Mouse (Mus musculus): ENCODE data around the gene Acsf3. TPM values are rescaled to one million over a fixed set of nuclear protein-coding genes. Genes with fewer than 3 reads are reported as not detected.

The Acsf3 gene
- polyA plus RNA-seq, 1 experiment, result 5.0 TPM

- no peak for TF ChIP-seq CTCF (IDR thresholded peaks at IDR 0.05; ENCODE audit: control insufficient read depth, insufficient read depth, low read length)
- TF ChIP-seq POLR2A (IDR thresholded peaks at IDR 0.05; ENCODE audit: borderline replicate concordance, control insufficient read depth, low read depth, low read length), result no peak
- no peak overlapping the region for H3K27ac ChIP-seq (ENCODE audit: control insufficient read depth, insufficient read depth, low read depth, low read length, poor library complexity)
- 82% methylated on average over 1 of the region's 1 CpGs for WGBS
- H3K4me3 ChIP-seq (replicated peaks; ENCODE audit: control insufficient read depth, low read depth, low read length), result no peak overlapping the region
- no peaks in the 10 kb centered on the region for H3K4me1 ChIP-seq (ENCODE audit: control insufficient read depth, insufficient read depth, low read length)
Observed at GRCm38 (mm10) chr8:122784756-122785155, 9.5 kb downstream of the Acsf3 start.

DNA sequence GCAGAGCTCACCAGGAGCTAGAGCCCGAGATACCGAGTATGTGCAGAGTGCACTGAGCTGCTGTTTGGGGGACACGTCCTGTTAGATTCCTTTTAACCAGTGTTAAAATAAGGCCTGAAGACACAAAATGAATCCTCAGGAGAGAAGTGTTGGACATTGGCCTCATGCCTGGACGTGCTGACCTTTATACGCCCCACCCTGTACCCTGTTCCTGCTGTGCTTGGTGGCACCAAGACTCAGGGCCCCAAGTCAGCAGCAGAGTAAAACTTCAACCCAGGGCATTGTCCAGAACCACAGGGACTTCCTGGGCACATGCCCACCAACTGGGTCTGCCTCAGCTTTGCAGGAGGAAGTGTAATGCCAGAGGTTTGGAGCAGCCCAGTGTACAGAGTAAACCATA lies 14.5 kb downstream of the Acsf3 start:
- WGBS, result 87% methylated on average over 5 of the region's 5 CpGs
- H3K4me3 ChIP-seq (replicated peaks; ENCODE audit: control insufficient read depth, low read depth, low read length), result no peak overlapping the region
- TF ChIP-seq POLR2A (IDR thresholded peaks at IDR 0.05; ENCODE audit: borderline replicate concordance, control insufficient read depth, low read depth, low read length) (no peak), CTCF (IDR thresholded peaks at IDR 0.05; ENCODE audit: control insufficient read depth, insufficient read depth, low read length) (no peak)
- H3K27ac ChIP-seq (ENCODE audit: control insufficient read depth, insufficient read depth, low read depth, low read length, poor library complexity), result no peak overlapping the region
- no peaks in the 10 kb centered on the region for H3K4me1 ChIP-seq (ENCODE audit: control insufficient read depth, insufficient read depth, low read length)

GRCm38 (mm10) chr8:122793375-122794174 lies 18.3 kb downstream of the Acsf3 start:
- no peaks in the 10 kb centered on the region for H3K4me1 ChIP-seq (ENCODE audit: control insufficient read depth, insufficient read depth, low read length)
- H3K27ac ChIP-seq (ENCODE audit: control insufficient read depth, insufficient read depth, low read depth, low read length, poor library complexity), result no peak overlapping the region
- H3K4me3 ChIP-seq (replicated peaks; ENCODE audit: control insufficient read depth, low read depth, low read length), result no peak overlapping the region
- 87% methylated on average over 18 of the region's 18 CpGs for WGBS
- TF ChIP-seq CTCF (IDR thresholded peaks at IDR 0.05; ENCODE audit: control insufficient read depth, insufficient read depth, low read length) (no peak), POLR2A (IDR thresholded peaks at IDR 0.05; ENCODE audit: borderline replicate concordance, control insufficient read depth, low read depth, low read length) (no peak)

- WGBS, result 91% methylated on average over 5 of the region's 5 CpGs
- TF ChIP-seq CTCF (IDR thresholded peaks at IDR 0.05; ENCODE audit: control insufficient read depth, insufficient read depth, low read length) (no peak), POLR2A (IDR thresholded peaks at IDR 0.05; ENCODE audit: borderline replicate concordance, control insufficient read depth, low read depth, low read length) (no peak)
- H3K27ac ChIP-seq (ENCODE audit: control insufficient read depth, insufficient read depth, low read depth, low read length, poor library complexity), result no peak overlapping the region
- no peaks in the 10 kb centered on the region for H3K4me1 ChIP-seq (ENCODE audit: control insufficient read depth, insufficient read depth, low read length)
- no peak overlapping the region for H3K4me3 ChIP-seq (replicated peaks; ENCODE audit: control insufficient read depth, low read depth, low read length)
Observed at GRCm38 (mm10) chr8:122794175-122794454, 18.8 kb downstream of the Acsf3 start.

DNA sequence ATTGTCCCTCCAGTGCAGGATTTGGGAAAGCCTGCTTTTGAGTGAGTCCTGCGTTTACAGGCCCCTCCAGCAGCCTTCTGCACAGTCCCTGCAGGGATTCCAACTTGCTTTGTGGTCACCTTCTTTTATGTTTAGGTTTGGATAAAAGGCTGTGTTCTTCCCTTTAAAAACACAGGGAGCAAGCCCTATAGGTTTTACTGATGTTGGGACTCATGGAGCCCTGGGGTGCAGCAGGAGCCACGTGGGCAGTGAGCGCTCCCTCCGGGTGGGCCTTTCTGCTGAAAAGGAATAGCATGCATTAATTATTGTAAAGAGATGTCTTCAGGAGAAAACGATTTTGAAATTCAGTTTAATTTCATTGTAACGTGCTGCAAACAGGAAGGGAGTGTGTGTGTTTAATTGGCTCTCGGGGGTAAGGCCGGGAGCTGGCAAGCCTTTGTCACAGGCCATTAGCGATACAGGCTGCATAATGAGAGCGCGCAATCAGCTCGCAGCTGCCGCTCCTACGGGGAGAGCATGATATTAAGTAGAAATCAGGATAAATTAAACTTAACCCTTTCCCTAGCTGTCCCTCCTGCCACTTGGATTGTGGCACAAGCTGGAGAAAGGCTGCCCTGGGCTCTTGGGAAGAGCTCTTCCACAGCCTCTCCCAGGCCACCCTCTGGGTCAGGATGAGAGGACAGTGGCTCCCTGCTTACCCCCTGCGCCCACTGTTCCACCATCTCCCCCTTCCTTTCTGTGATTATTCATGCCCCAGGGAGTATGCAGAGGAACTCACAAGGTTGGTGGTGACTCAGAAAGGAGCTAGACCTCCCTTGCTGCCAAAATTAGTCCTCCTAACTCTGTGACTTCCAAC lies 28.8 kb downstream of the Acsf3 start:
- TF ChIP-seq POLR2A (IDR thresholded peaks at IDR 0.05; ENCODE audit: borderline replicate concordance, control insufficient read depth, low read depth, low read length) (no peak), CTCF (IDR thresholded peaks at IDR 0.05; ENCODE audit: control insufficient read depth, insufficient read depth, low read length) (no peak)
- H3K4me3 ChIP-seq (replicated peaks; ENCODE audit: control insufficient read depth, low read depth, low read length), result no peak overlapping the region
- peaks cover 2% of the 10 kb centered on the region; the same call in 1 of the 2 replicates for H3K4me1 ChIP-seq (ENCODE audit: control insufficient read depth, insufficient read depth, low read length)
- WGBS, result 82% methylated on average over 15 of the region's 15 CpGs
- H3K27ac ChIP-seq (ENCODE audit: control insufficient read depth, insufficient read depth, low read depth, low read length, poor library complexity), result no peak overlapping the region

- Histone ChIP-seq H3K27ac (ENCODE audit: control insufficient read depth, insufficient read depth, low read depth, low read length, poor library complexity) (no peak overlapping the region), H3K4me1 (ENCODE audit: control insufficient read depth, insufficient read depth, low read length) (peaks cover 2% of the 10 kb centered on the region; the same call in 1 of the 2 replicates), H3K4me3 (replicated peaks; ENCODE audit: control insufficient read depth, low read depth, low read length) (no peak overlapping the region)
- WGBS, result 83% methylated on average over 3 of the region's 3 CpGs
- no peak for TF ChIP-seq CTCF (IDR thresholded peaks at IDR 0.05; ENCODE audit: control insufficient read depth, insufficient read depth, low read length)
- no peak for TF ChIP-seq POLR2A (IDR thresholded peaks at IDR 0.05; ENCODE audit: borderline replicate concordance, control insufficient read depth, low read depth, low read length)
Observed at GRCm38 (mm10) chr8:122805349-122805748, 30.1 kb downstream of the Acsf3 start.

- peaks cover 2% of the 10 kb centered on the region; the same call in 1 of the 2 replicates for H3K4me1 ChIP-seq (ENCODE audit: control insufficient read depth, insufficient read depth, low read length)
- no peak overlapping the region for H3K4me3 ChIP-seq (replicated peaks; ENCODE audit: control insufficient read depth, low read depth, low read length)
- WGBS, result 83% methylated on average over 7 of the region's 7 CpGs
- TF ChIP-seq CTCF (IDR thresholded peaks at IDR 0.05; ENCODE audit: control insufficient read depth, insufficient read depth, low read length) (no peak), POLR2A (IDR thresholded peaks at IDR 0.05; ENCODE audit: borderline replicate concordance, control insufficient read depth, low read depth, low read length) (no peak)
- no peak overlapping the region for H3K27ac ChIP-seq (ENCODE audit: control insufficient read depth, insufficient read depth, low read depth, low read length, poor library complexity)
Observed at GRCm38 (mm10) chr8:122806956-122807538, 31.8 kb downstream of the Acsf3 start.

DNA sequence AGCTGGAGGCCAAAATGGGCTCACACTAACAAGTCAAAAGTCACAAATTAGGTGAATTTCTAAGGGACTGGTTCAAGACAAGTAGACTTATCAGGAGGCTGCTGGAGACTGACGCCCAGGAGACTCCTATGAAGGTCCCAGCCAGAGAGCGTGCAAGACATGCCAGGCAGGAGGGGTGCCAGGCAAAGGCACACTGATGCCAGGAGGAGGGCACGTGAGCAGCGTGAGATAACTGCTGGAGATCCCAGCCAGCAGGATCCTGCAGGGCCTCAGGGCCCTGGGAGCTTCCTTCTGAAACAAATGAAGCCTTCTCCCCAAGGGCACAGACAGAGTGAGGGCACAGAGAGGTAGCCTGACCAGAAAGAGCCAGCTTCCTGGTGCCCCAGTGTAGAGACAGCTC lies 32.6 kb downstream of the Acsf3 start:
- no peak overlapping the region for H3K4me3 ChIP-seq (replicated peaks; ENCODE audit: control insufficient read depth, low read depth, low read length)
- peaks cover 2% of the 10 kb centered on the region; the same call in 1 of the 2 replicates for H3K4me1 ChIP-seq (ENCODE audit: control insufficient read depth, insufficient read depth, low read length)
- WGBS, result 80% methylated on average over 4 of the region's 4 CpGs
- TF ChIP-seq CTCF (IDR thresholded peaks at IDR 0.05; ENCODE audit: control insufficient read depth, insufficient read depth, low read length), result no peak
- TF ChIP-seq POLR2A (IDR thresholded peaks at IDR 0.05; ENCODE audit: borderline replicate concordance, control insufficient read depth, low read depth, low read length), result no peak
- no peak overlapping the region for H3K27ac ChIP-seq (ENCODE audit: control insufficient read depth, insufficient read depth, low read depth, low read length, poor library complexity)

Measured in bone marrow, adult 2 months (tissue).